Comparison of ENCODE assay signal across 21 mouse cellular contexts in genomic region chr2:126316942-126317341, GRCm38 (mm10).
DNase-seq lines count a peak whose midpoint lies in the region; ATAC-seq and TF ChIP-seq lines count a peak whose summit lies in the region.
"Had no signal": no experiment of that assay in that cellular context is flagged by ENCODE, and none has a peak within 500 bp of the region (broad histone marks: within the 10 kb centered on the region; RNA-seq: fewer than 3 reads in every experiment).

No protein-coding gene starts in this region.

- TF ChIP-seq CTCF in kidney, adult 2 months (conservative IDR thresholded peaks at IDR 0.05; ENCODE audit: insufficient read depth, insufficient read length, low read depth, low read length) = no peak
- no peak for TF ChIP-seq CTCF in lung, embryonic 14.5 days (IDR thresholded peaks at IDR 0.05; ENCODE audit: low read depth)

- no peaks in the 10 kb centered on the region; the same call in 1 of the 2 replicates for H3K27me3 ChIP-seq in kidney, adult 2 months (replicated peaks; ENCODE audit: control insufficient read depth, insufficient read depth, low read length)
- H3K27me3 ChIP-seq in lung, embryonic 14.5 days (ENCODE audit: insufficient read depth, low read length) = no peaks in the 10 kb centered on the region
- H3K27me3 ChIP-seq: embryonic facial prominence, embryonic 13.5 days; forebrain, embryonic 13.5 days; hindbrain, embryonic 15.5 days; Patski had no signal

- H3K27ac ChIP-seq in kidney, adult 2 months (ENCODE audit: insufficient read depth, low read depth, low read length) = peak overlapping the region; percentile 31; the same call in 1 of the 2 replicates
- no peak overlapping the region for H3K27ac ChIP-seq in lung, embryonic 14.5 days (ENCODE audit: low read depth)
- H3K27ac ChIP-seq: embryonic facial prominence, embryonic 13.5 days; forebrain, embryonic 13.5 days; hindbrain, embryonic 15.5 days had no signal

- DNase-seq in kidney, adult 2 months = peak; percentile 29
- no peak for DNase-seq in kidney, postnatal 10 days
- peak; percentile 49 for DNase-seq in lung, embryonic 14.5 days
- no peak for DNase-seq in lung, postnatal 4 days
- DNase-seq in MN1 (ENCODE audit: low spot score) = peak; percentile 22
- DNase-seq in urinary bladder, postnatal 10 days (ENCODE audit: low spot score) = no peak
- DNase-seq in layer of hippocampus, adult 9-11 months = no peak
- DNase-seq: B cell, adult 2 months; cerebellum, adult 18-20 months; cerebellum, adult 9-11 months; cerebellum, postnatal 36 days; forebrain, postnatal 0 days; gastrocnemius, postnatal 14 days had no signal

- H3K4me3 ChIP-seq in kidney, adult 2 months (ENCODE audit: insufficient read depth, low read depth, low read length) = no peak overlapping the region
- no peak overlapping the region for H3K4me3 ChIP-seq in lung, embryonic 14.5 days (ENCODE audit: low read depth, low read length)
- H3K4me3 ChIP-seq: embryonic facial prominence, embryonic 13.5 days; forebrain, embryonic 13.5 days; hindbrain, embryonic 15.5 days had no signal

- no peak for TF ChIP-seq POLR2A in kidney, adult 2 months (IDR thresholded peaks at IDR 0.05; ENCODE audit: low read depth, low read length)

- no peaks in the 10 kb centered on the region for H3K36me3 ChIP-seq in kidney, adult 2 months (ENCODE audit: control insufficient read depth, insufficient read depth, low read length)
- H3K36me3 ChIP-seq in lung, embryonic 14.5 days (ENCODE audit: insufficient read depth) = no peaks in the 10 kb centered on the region
- H3K36me3 ChIP-seq: embryonic facial prominence, embryonic 13.5 days; G1E; hindbrain, embryonic 15.5 days had no signal

- H3K4me1 ChIP-seq in kidney, adult 2 months (ENCODE audit: control insufficient read depth, insufficient read depth, low read length) = no peaks in the 10 kb centered on the region
- H3K4me1 ChIP-seq in lung, embryonic 14.5 days (ENCODE audit: insufficient read depth) = no peaks in the 10 kb centered on the region
- H3K4me1 ChIP-seq: embryonic facial prominence, embryonic 13.5 days; forebrain, embryonic 13.5 days; hindbrain, embryonic 15.5 days had no signal

- WGBS in kidney, adult 2 months = 60% methylated on average over 3 of the region's 3 CpGs
- WGBS in lung, embryonic 14.5 days = 39% methylated on average over 3 of the region's 3 CpGs

- no peaks in the 10 kb centered on the region for H3K9me3 ChIP-seq in lung, embryonic 14.5 days (ENCODE audit: low read depth, low read length)
- H3K9me3 ChIP-seq: embryonic facial prominence, embryonic 13.5 days; forebrain, embryonic 13.5 days; G1E; hindbrain, embryonic 15.5 days had no signal

- no peak for ATAC-seq in lung, embryonic 14.5 days (ENCODE audit: insufficient read depth)
- ATAC-seq: activated CD4-positive, CD25-positive, alpha-beta regulatory T cell, adult 4 months; CD4-positive, CD25-positive, alpha-beta regulatory T cell, adult 4 months; forebrain, embryonic 13.5 days; forebrain, postnatal 0 days; Patski had no signal

- no peak overlapping the region for H3K4me2 ChIP-seq in lung, embryonic 14.5 days
- H3K4me2 ChIP-seq: embryonic facial prominence, embryonic 13.5 days; forebrain, embryonic 13.5 days; heart, embryonic 11.5 days; hindbrain, embryonic 15.5 days had no signal

- H3K9ac ChIP-seq in lung, embryonic 14.5 days = no peak overlapping the region
- H3K9ac ChIP-seq: embryonic facial prominence, embryonic 13.5 days; forebrain, embryonic 13.5 days; forebrain, postnatal 0 days; hindbrain, embryonic 15.5 days had no signal

Comparison
In these comparisons a context has a peak if more than half of its experiments do, and no peak if none do; other contexts are left out.
1. DNase-seq: peak in kidney, adult 2 months (single experiment), lung, embryonic 14.5 days (single experiment) and MN1 (single experiment); none in kidney, postnatal 10 days (single experiment), lung, postnatal 4 days (0 of 2), urinary bladder, postnatal 10 days (single experiment) and layer of hippocampus, adult 9-11 months (single experiment).